Mouse (Mus musculus) lung, embryonic 14.5 days (tissue): ENCODE data around the gene E030018B13Rik. TPM values are rescaled to one million over a fixed set of nuclear protein-coding genes. Genes with fewer than 3 reads are reported as not detected.

Experiments used
- ATAC-seq: fragments of 200-750 bp; cut with Nextera tagmentation; 2 replicates; pipeline ENCODE4 v1.8.0; 2017; ENCODE audit warnings: mild to moderate bottlenecking, moderate TSS enrichment, moderate library complexity; ENCODE audit not compliant: insufficient read depth
- DNase-seq: peaks from one replicate; pipeline ENCODE4 v3.0.0-alpha.2; 2015
- H3K27ac ChIP-seq: fragments of 300-500 bp; sonication (generic); 2 replicates; pipeline ENCODE4 v1.5.1; 2014; ENCODE audit warnings: low read depth, mild to moderate bottlenecking, moderate library complexity
- H3K27me3 ChIP-seq: fragments of 300-500 bp; sonication (generic); 2 replicates; pipeline ENCODE4 v1.6.1; 2014; ENCODE audit warnings: low read length, control low read depth; ENCODE audit not compliant: insufficient read depth
- H3K36me3 ChIP-seq: fragments of 300-500 bp; sonication (generic); 2 replicates; pipeline ENCODE4 v1.6.1; 2014; ENCODE audit warnings: control low read depth; ENCODE audit not compliant: insufficient read depth
- H3K4me1 ChIP-seq: fragments of 300-500 bp; sonication (generic); 2 replicates; pipeline ENCODE4 v1.6.1; 2014; ENCODE audit warnings: antibody characterized with exemption, control low read depth; ENCODE audit not compliant: insufficient read depth
- H3K4me2 ChIP-seq: fragments of 300-500 bp; sonication (generic); 2 replicates; pipeline ENCODE4 v1.6.1; 2014; ENCODE audit warnings: mild to moderate bottlenecking
- H3K4me3 ChIP-seq: fragments of 300-500 bp; sonication (generic); 2 replicates; pipeline ENCODE4 v1.5.1; 2014; ENCODE audit warnings: low read depth, low read length
- H3K9ac ChIP-seq: fragments of 300-500 bp; sonication (generic); 2 replicates; pipeline ENCODE4 v1.6.1; 2014
- H3K9me3 ChIP-seq: fragments of 300-500 bp; sonication (generic); 2 replicates; pipeline ENCODE4 v1.6.1; 2016; ENCODE audit warnings: low read depth, low read length, control low read depth
- CTCF ChIP-seq: IDR thresholded peaks from 2 replicates; pipeline ENCODE4 v1.5.1; 2016; ENCODE audit warnings: antibody characterized with exemption, low read depth
- WGBS: fragments of 180-500 bp; shearing (Covaris S2); extraction: QIAGEN DNeasy Blood & Tissue Kit; methylation state at CpG from one replicate; pipeline ENCODE4 v1.1.7; 2014; 5-methylcytosine and 5-hydroxymethylcytosine counted together
- polyA plus RNA-seq: library from polyadenylated mRNA; unstranded; fragments of >200 nt; fragmentation: Nextera tagmentation; extraction: Ambion mirVana; gene quantifications from 2 replicates; pipeline ENCODE4 v1.2.1, GENCODE M21; 2014

The E030018B13Rik gene
- polyA plus RNA-seq, 1 experiment from 2014 or later: 0.18 TPM

GRCm38 (mm10) chr7:63938066-63938913, 21.6 kb downstream of the E030018B13Rik start:
- no peaks in the 10 kb centered on the region for H3K4me1 ChIP-seq
- no peak for TF ChIP-seq CTCF
- no peak for DNase-seq
- ATAC-seq: peak; percentile 61
- peak overlapping the region; percentile 80 for H3K9ac ChIP-seq
- no peaks in the 10 kb centered on the region for H3K27me3 ChIP-seq
- no peaks in the 10 kb centered on the region for H3K36me3 ChIP-seq
- H3K27ac ChIP-seq: peak overlapping the region; percentile 91
- under 1% methylated on average over 102 of the region's 121 CpGs for WGBS
- H3K4me2 ChIP-seq: peak overlapping the region; percentile 96
- no peaks in the 10 kb centered on the region for H3K9me3 ChIP-seq
- H3K4me3 ChIP-seq: peak overlapping the region; percentile 74

GRCm38 (mm10) chr7:63938914-63939396, 22.3 kb downstream of the E030018B13Rik start, which contains the start of gene Klf13:
Gene Klf13, minus strand, starts transcription at chr7:63938915.
- under 1% methylated on average over 50 of the region's 50 CpGs for WGBS
- Histone ChIP-seq H3K9me3 (no peaks in the 10 kb centered on the region), H3K27ac (peak within 1 kb of the TSS; percentile 97), H3K9ac (peak within 1 kb of the TSS; percentile 80), H3K4me3 (peak within 1 kb of the TSS; percentile 74), H3K4me2 (peak within 1 kb of the TSS; percentile 96), H3K4me1 (no peaks in the 10 kb centered on the region), H3K27me3 (no peaks in the 10 kb centered on the region), H3K36me3 (no peaks in the 10 kb centered on the region)
- DNase-seq: peak; percentile 99
- no peak for TF ChIP-seq CTCF
- peak; percentile 90 for ATAC-seq

GRCm38 (mm10) chr7:63939397-63939951, 22.8 kb downstream of the E030018B13Rik start:
- peak; percentile 57 for ATAC-seq
- H3K4me1 ChIP-seq: no peaks in the 10 kb centered on the region
- H3K9ac ChIP-seq: peak overlapping the region; percentile 72
- peak overlapping the region; percentile 97 for H3K27ac ChIP-seq
- no peaks in the 10 kb centered on the region for H3K9me3 ChIP-seq
- WGBS: under 1% methylated on average over 39 of the region's 39 CpGs
- peak; percentile 85 for DNase-seq
- H3K36me3 ChIP-seq: no peaks in the 10 kb centered on the region
- no peaks in the 10 kb centered on the region for H3K27me3 ChIP-seq
- H3K4me2 ChIP-seq: peak overlapping the region; percentile 96
- TF ChIP-seq CTCF: peak; percentile 43
- peak overlapping the region; percentile 74 for H3K4me3 ChIP-seq

GRCm38 (mm10) chr7:63940321-63940720, 23.7 kb downstream of the E030018B13Rik start:
- H3K9ac ChIP-seq: no peak overlapping the region
- H3K4me1 ChIP-seq: no peaks in the 10 kb centered on the region
- no peak overlapping the region for H3K4me2 ChIP-seq
- H3K9me3 ChIP-seq: no peaks in the 10 kb centered on the region
- 85% methylated on average over 5 of the region's 5 CpGs for WGBS
- no peak for ATAC-seq
- no peaks in the 10 kb centered on the region for H3K36me3 ChIP-seq
- TF ChIP-seq CTCF: no peak
- H3K27me3 ChIP-seq: no peaks in the 10 kb centered on the region
- DNase-seq: no peak
- peak overlapping the region; percentile 97; the same call in 1 of the 2 replicates for H3K27ac ChIP-seq
- no peak overlapping the region for H3K4me3 ChIP-seq

GRCm38 (mm10) chr7:63941050-63941449, 24.4 kb downstream of the E030018B13Rik start:
- TF ChIP-seq CTCF: no peak
- Histone ChIP-seq H3K9me3 (no peaks in the 10 kb centered on the region), H3K36me3 (no peaks in the 10 kb centered on the region), H3K4me1 (no peaks in the 10 kb centered on the region), H3K4me3 (no peak overlapping the region), H3K27ac (no peak overlapping the region), H3K9ac (no peak overlapping the region), H3K4me2 (no peak overlapping the region), H3K27me3 (no peaks in the 10 kb centered on the region)
- DNase-seq (no peak), ATAC-seq (no peak)
- 83% methylated on average over 3 of the region's 3 CpGs for WGBS

- H3K27ac ChIP-seq: no peak overlapping the region
- no peak for ATAC-seq
- no peak overlapping the region for H3K4me2 ChIP-seq
- no peak for TF ChIP-seq CTCF
- 55% methylated on average over 4 of the region's 4 CpGs for WGBS
- no peaks in the 10 kb centered on the region for H3K36me3 ChIP-seq
- no peak overlapping the region for H3K4me3 ChIP-seq
- no peaks in the 10 kb centered on the region for H3K4me1 ChIP-seq
- H3K27me3 ChIP-seq: no peaks in the 10 kb centered on the region
- peak; percentile 37 for DNase-seq
- no peaks in the 10 kb centered on the region for H3K9me3 ChIP-seq
- H3K9ac ChIP-seq: no peak overlapping the region
These were observed 24.8 kb downstream of the E030018B13Rik start for GRCm38 (mm10) chr7:63941501-63941900.

- H3K27me3 ChIP-seq: no peaks in the 10 kb centered on the region
- no peak overlapping the region for H3K4me3 ChIP-seq
- H3K9ac ChIP-seq: no peak overlapping the region
- no peak overlapping the region for H3K27ac ChIP-seq
- no peak for TF ChIP-seq CTCF
- 35% methylated on average over 2 of the region's 2 CpGs for WGBS
- H3K4me2 ChIP-seq: no peak overlapping the region
- no peaks in the 10 kb centered on the region for H3K9me3 ChIP-seq
- DNase-seq (no peak), ATAC-seq (no peak)
- H3K36me3 ChIP-seq: no peaks in the 10 kb centered on the region
- no peaks in the 10 kb centered on the region for H3K4me1 ChIP-seq
These were observed 27.3 kb downstream of the E030018B13Rik start for GRCm38 (mm10) chr7:63943946-63944345.
